Mouse (Mus musculus): ENCODE measurements at regions not wholly inside any gene's neighbourhood (a gene's known extent, or its start where the extent isn't known, plus 50 kb on each side); places are given as distances from the start of the nearest gene placed in this dataset.

DNA sequence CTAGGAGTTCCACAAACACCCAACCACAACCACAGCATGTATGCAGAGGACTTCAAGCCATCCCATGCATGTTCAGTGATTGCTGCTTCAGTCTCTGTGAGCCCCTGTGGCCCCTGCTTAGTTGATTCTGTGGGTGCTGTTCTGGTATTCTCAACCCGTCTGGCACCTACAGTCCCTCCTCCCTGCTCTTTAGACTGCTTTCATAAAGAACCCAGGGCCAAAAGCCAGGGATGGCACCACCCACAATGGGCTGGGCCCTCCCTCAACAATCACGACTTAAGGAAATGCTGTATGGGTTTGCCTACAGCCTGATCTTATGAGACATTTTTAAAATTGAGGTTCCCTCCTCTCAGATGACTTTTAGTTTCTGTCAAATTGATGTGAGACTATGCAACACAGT is 58.9 kb upstream of the Bcl9 start:
- Histone ChIP-seq H3K27me3 (ENCODE audit: control insufficient read depth, insufficient read depth, low read length) (no peaks in the 10 kb centered on the region), H3K27ac (ENCODE audit: low read depth, low read length) (no peak overlapping the region), H3K9ac (ENCODE audit: low read length) (no peak overlapping the region), H3K4me3 (ENCODE audit: low read depth, low read length) (no peak overlapping the region), H3K4me2 (no peak overlapping the region), H3K9me3 (ENCODE audit: control insufficient read depth, low read length) (no peaks in the 10 kb centered on the region), H3K4me1 (ENCODE audit: control insufficient read depth, insufficient read depth, low read length) (no peaks in the 10 kb centered on the region), H3K36me3 (ENCODE audit: control insufficient read depth, insufficient read depth, low read length) (no peaks in the 10 kb centered on the region)
- no peak for ATAC-seq (ENCODE audit: low FRiP score)
- 39% methylated on average over 2 of the region's 2 CpGs for WGBS
- DNase-seq (ENCODE audit: low spot score, missing footprints) = peak; percentile 64

DNA sequence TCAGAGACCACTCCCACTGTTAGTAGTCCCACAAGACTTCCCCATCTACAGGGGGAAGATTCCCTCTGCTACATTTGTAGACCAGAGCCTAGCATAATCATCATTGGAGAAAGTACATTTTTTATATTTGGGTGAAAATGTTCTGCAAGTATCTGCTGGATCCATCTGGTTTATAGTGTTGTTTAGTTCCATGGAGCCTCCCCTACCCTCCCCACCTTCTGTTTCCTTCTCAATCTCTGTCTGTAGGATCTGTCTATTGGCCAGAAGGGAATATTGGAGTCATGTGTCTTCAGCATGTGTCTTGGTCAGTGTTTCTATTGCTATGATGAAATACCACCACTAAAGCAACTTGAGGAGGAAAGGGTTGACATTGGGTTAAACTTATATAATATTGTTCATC is 57.7 kb upstream of the Bcl9 start:
- Histone ChIP-seq H3K4me1 (ENCODE audit: control insufficient read depth, insufficient read depth, low read length) (no peaks in the 10 kb centered on the region), H3K27ac (ENCODE audit: low read depth, low read length) (no peak overlapping the region), H3K4me2 (no peak overlapping the region), H3K27me3 (ENCODE audit: control insufficient read depth, insufficient read depth, low read length) (no peaks in the 10 kb centered on the region), H3K9ac (ENCODE audit: low read length) (no peak overlapping the region), H3K4me3 (ENCODE audit: low read depth, low read length) (no peak overlapping the region), H3K9me3 (ENCODE audit: control insufficient read depth, low read length) (no peaks in the 10 kb centered on the region), H3K36me3 (ENCODE audit: control insufficient read depth, insufficient read depth, low read length) (no peaks in the 10 kb centered on the region)
- no peak for ATAC-seq (ENCODE audit: low FRiP score)
- peak; percentile 2 for DNase-seq (ENCODE audit: low spot score, missing footprints)

DNA sequence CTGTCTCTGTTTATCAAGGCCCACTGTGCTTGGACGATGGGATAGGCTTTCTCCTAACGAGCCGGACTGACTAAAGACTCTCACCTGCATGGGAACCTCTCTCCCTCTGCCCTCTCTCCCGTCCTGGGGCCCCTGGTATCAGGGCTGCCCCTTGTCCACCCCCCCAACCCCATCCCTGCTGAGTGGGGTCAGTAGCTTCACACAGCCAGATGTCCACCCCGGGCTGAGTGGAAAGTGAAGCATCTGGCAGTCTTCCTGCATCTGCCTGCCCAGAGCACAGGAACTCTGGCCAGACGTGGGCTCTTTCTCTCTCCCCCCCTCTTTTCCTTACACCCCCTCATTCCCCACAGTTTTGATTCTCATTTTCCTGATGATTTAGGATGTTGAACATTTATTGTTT is 56.1 kb upstream of the Bcl9 start:
- Histone ChIP-seq H3K4me1 (ENCODE audit: control insufficient read depth, insufficient read depth, low read length) (no peaks in the 10 kb centered on the region), H3K36me3 (ENCODE audit: control insufficient read depth, insufficient read depth, low read length) (no peaks in the 10 kb centered on the region), H3K27ac (ENCODE audit: low read depth, low read length) (no peak overlapping the region), H3K9me3 (ENCODE audit: control insufficient read depth, low read length) (no peaks in the 10 kb centered on the region), H3K9ac (ENCODE audit: low read length) (no peak overlapping the region), H3K4me3 (ENCODE audit: low read depth, low read length) (no peak overlapping the region), H3K4me2 (no peak overlapping the region), H3K27me3 (ENCODE audit: control insufficient read depth, insufficient read depth, low read length) (no peaks in the 10 kb centered on the region)
- DNase-seq (ENCODE audit: low spot score, missing footprints) = peak; percentile 10
- 76% methylated on average over 6 of the region's 6 CpGs for WGBS
- ATAC-seq (ENCODE audit: low FRiP score) = no peak

DNA sequence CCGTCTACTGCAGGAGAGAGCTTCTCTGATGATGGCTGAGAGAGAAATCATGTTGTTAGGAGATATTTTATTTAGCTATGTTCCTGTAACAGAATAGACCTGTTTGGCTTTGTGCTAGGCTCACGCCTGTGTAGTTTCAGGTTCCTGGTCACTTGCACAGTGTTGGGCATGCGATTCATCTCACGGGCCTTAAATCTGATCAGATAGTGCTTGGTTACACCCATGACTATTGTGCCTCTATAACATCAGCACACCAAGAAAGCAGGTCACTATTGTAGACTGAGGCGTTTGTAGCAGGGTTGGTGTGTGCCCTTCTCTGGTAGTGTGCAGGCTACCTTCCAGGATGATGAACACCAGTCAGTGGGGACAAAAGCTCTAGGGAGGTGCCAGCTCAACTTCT is 54.3 kb upstream of the Bcl9 start:
- no peaks in the 10 kb centered on the region for H3K9me3 ChIP-seq (ENCODE audit: control insufficient read depth, low read length)
- no peak overlapping the region for H3K4me3 ChIP-seq (ENCODE audit: low read depth, low read length)
- no peak for ATAC-seq (ENCODE audit: low FRiP score)
- peak; percentile 59 for DNase-seq (ENCODE audit: low spot score, missing footprints)
- no peaks in the 10 kb centered on the region for H3K27me3 ChIP-seq (ENCODE audit: control insufficient read depth, insufficient read depth, low read length)
- H3K36me3 ChIP-seq (ENCODE audit: control insufficient read depth, insufficient read depth, low read length) = no peaks in the 10 kb centered on the region
- H3K27ac ChIP-seq (ENCODE audit: low read depth, low read length) = no peak overlapping the region
- no peaks in the 10 kb centered on the region for H3K4me1 ChIP-seq (ENCODE audit: control insufficient read depth, insufficient read depth, low read length)
- WGBS = 93% methylated on average over 5 of the region's 5 CpGs
- no peak overlapping the region for H3K9ac ChIP-seq (ENCODE audit: low read length)
- no peak overlapping the region for H3K4me2 ChIP-seq

DNA sequence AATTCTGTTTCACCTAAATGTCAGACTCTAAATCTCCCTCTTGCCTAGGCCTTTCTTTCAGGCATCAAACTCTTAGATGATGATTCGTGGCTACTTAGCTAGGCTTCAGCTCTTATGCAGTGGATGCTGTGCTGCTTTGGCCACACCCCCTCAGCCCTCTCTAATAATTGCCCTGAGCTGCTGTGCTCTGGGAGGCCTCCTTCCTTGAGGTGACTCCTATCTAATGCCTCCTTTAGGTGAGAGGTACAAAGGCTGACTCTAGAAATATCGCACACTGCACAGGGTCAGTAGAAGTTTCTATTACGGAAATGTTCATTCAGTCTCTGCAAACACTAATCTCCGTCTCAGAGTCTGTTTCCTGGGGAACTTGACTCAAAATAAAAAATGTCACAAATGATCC is 51.7 kb upstream of the Bcl9 start:
- no peaks in the 10 kb centered on the region for H3K4me1 ChIP-seq (ENCODE audit: control insufficient read depth, insufficient read depth, low read length)
- 69% methylated on average over 4 of the region's 4 CpGs for WGBS
- H3K4me3 ChIP-seq (ENCODE audit: low read depth, low read length) = no peak overlapping the region
- H3K27ac ChIP-seq (ENCODE audit: low read depth, low read length) = no peak overlapping the region
- no peaks in the 10 kb centered on the region for H3K36me3 ChIP-seq (ENCODE audit: control insufficient read depth, insufficient read depth, low read length)
- H3K27me3 ChIP-seq (ENCODE audit: control insufficient read depth, insufficient read depth, low read length) = no peaks in the 10 kb centered on the region
- H3K4me2 ChIP-seq = no peak overlapping the region
- no peak overlapping the region for H3K9ac ChIP-seq (ENCODE audit: low read length)
- no peaks in the 10 kb centered on the region for H3K9me3 ChIP-seq (ENCODE audit: control insufficient read depth, low read length)
- no peak for ATAC-seq (ENCODE audit: low FRiP score)
- peak; percentile 23 for DNase-seq (ENCODE audit: low spot score, missing footprints)

Data from midbrain, embryonic 11.5 days (tissue).